Mouse (Mus musculus) liver, adult 2 months (tissue): Measurements from ENCODE around the gene Pithd1. TPM values are rescaled to one million over a fixed set of nuclear protein-coding genes. Genes with fewer than 3 reads are reported as not detected.
A peak's percentile ranks its signal among the peaks of the same experiment; 100 is the strongest.

Source experiments
- DNase-seq: peaks from one replicate; pipeline ENCODE4 v3.0.0-alpha.2; 2011; ENCODE audit warnings: low read depth, low spot score; ENCODE audit errors: extremely low read depth
- H3K27ac ChIP-seq: fragments of 200-500 bp; replicated peaks from 2 replicates; pipeline ENCODE4 v1.5.1; 2012; ENCODE audit warnings: low read depth, mild to moderate bottlenecking, control low read depth, inconsistent platforms, low read length; ENCODE audit not compliant: insufficient read depth
- H3K27me3 ChIP-seq: fragments of 200-500 bp; 2 replicates; pipeline ENCODE4 v1.6.1; 2012; ENCODE audit warnings: mild to moderate bottlenecking, moderate library complexity, low read length, inconsistent platforms; ENCODE audit not compliant: control insufficient read depth, insufficient read depth
- H3K36me3 ChIP-seq: fragments of 200-500 bp; 2 replicates; pipeline ENCODE4 v1.6.1; 2012; ENCODE audit warnings: low read length, inconsistent platforms; ENCODE audit not compliant: control insufficient read depth, insufficient read depth
- H3K4me1 ChIP-seq: fragments of 200-500 bp; 2 replicates; pipeline ENCODE4 v1.6.1; 2011; ENCODE audit warnings: low read length; ENCODE audit not compliant: control insufficient read depth, insufficient read depth
- H3K4me3 ChIP-seq: fragments of 200-500 bp; 2 replicates; pipeline ENCODE4 v1.5.1; 2011; ENCODE audit warnings: low read depth, mild to moderate bottlenecking, control low read depth, low read length, moderate library complexity; ENCODE audit not compliant: insufficient read depth
- H3K79me2 ChIP-seq: fragments of 200-500 bp; 2 replicates; pipeline ENCODE4 v1.6.1; 2012; ENCODE audit warnings: inconsistent platforms, mild to moderate bottlenecking, low read length, moderate library complexity; ENCODE audit not compliant: control insufficient read depth, insufficient read depth
- H3K9ac ChIP-seq: fragments of 200-500 bp; 2 replicates; pipeline ENCODE4 v1.6.1; 2012; ENCODE audit warnings: low read depth, mild to moderate bottlenecking, control low read depth, inconsistent platforms, low read length
- CTCF ChIP-seq: fragments of 200-500 bp; IDR thresholded peaks from 2 replicates; pipeline ENCODE4 v1.5.1; 2011; ENCODE audit warnings: low read depth, low read length, control low read depth
- POLR2A ChIP-seq: fragments of 200-500 bp; IDR thresholded peaks from 2 replicates; pipeline ENCODE4 v1.6.1; 2011; ENCODE audit warnings: low read length, control low read depth; ENCODE audit not compliant: insufficient read depth; ENCODE audit errors: extremely low read depth
- WGBS: fragments of 180-500 bp; shearing (Covaris S2); methylation state at CpG from one replicate; pipeline ENCODE4 v1.1.7; 2018; 5-methylcytosine and 5-hydroxymethylcytosine counted together
- polyA plus RNA-seq: library from polyadenylated mRNA; depleted of rRNA; stranded (reverse); fragments of >200 nt; gene quantifications from 2 replicates; pipeline ENCODE4 v1.2.3, GENCODE M21; 2012
- total RNA-seq: library from RNA; depleted of rRNA; stranded (reverse); fragments of >200 nt; gene quantifications from 2 replicates; pipeline ENCODE4 v1.2.3, GENCODE M21; 2014

Pithd1 gene
- total and polyA plus RNA-seq, 2 experiments, result 21.0 to 28.8 TPM

- H3K4me1 ChIP-seq, result peaks cover 6% of the 10 kb centered on the region
- H3K27me3 ChIP-seq, result no peaks in the 10 kb centered on the region
- TF ChIP-seq CTCF, result no peak
- peak; percentile 74; the same call in 1 of the 2 replicates for TF ChIP-seq POLR2A
- H3K4me3 ChIP-seq, result peak within 1 kb of the TSS; percentile 79
- H3K79me2 ChIP-seq, result peaks cover 8% of the 10 kb centered on the region
- peak within 1 kb of the TSS; percentile 90 for H3K9ac ChIP-seq
- peaks cover 21% of the 10 kb centered on the region for H3K36me3 ChIP-seq
- WGBS, result 2% methylated on average over 19 of the region's 19 CpGs
- H3K27ac ChIP-seq, result peak within 1 kb of the TSS; percentile 14; the same call in 1 of the 2 replicates
- peak; percentile 68 for DNase-seq
Measured at GRCm38 (mm10) chr4:135972556-135972906, 14.5 kb downstream of the Pithd1 start, which contains the start of gene Lypla2. Gene Lypla2 (minus strand): TSS chr4:135972626.

- TF ChIP-seq POLR2A, result no peak
- no peak for TF ChIP-seq CTCF
- H3K4me3 ChIP-seq, result peak overlapping the region; percentile 79
- peak overlapping the region; percentile 14; the same call in 1 of the 2 replicates for H3K27ac ChIP-seq
- H3K79me2 ChIP-seq, result peaks cover 8% of the 10 kb centered on the region
- DNase-seq, result no peak
- H3K9ac ChIP-seq, result peak overlapping the region; percentile 90
- H3K27me3 ChIP-seq, result no peaks in the 10 kb centered on the region
- H3K36me3 ChIP-seq, result peaks cover 18% of the 10 kb centered on the region
- peaks cover 6% of the 10 kb centered on the region for H3K4me1 ChIP-seq
- under 1% methylated on average over 35 of the region's 35 CpGs for WGBS
Measured at GRCm38 (mm10) chr4:135971805-135972555, 15.1 kb downstream of the Pithd1 start.

- WGBS, result 90% methylated on average over 11 of the region's 11 CpGs
- peaks cover 8% of the 10 kb centered on the region for H3K79me2 ChIP-seq
- no peak overlapping the region for H3K27ac ChIP-seq
- peaks cover 8% of the 10 kb centered on the region for H3K36me3 ChIP-seq
- H3K9ac ChIP-seq, result no peak overlapping the region
- peaks cover 6% of the 10 kb centered on the region for H3K4me1 ChIP-seq
- H3K27me3 ChIP-seq, result no peaks in the 10 kb centered on the region
- no peak for DNase-seq
- TF ChIP-seq CTCF (no peak), POLR2A (no peak)
- H3K4me3 ChIP-seq, result no peak overlapping the region
Measured at GRCm38 (mm10) chr4:135970585-135970984, 16.5 kb downstream of the Pithd1 start.

GRCm38 (mm10) chr4:135969070-135969750, 17.9 kb downstream of the Pithd1 start:
- H3K27ac ChIP-seq, result no peak overlapping the region
- peaks cover 8% of the 10 kb centered on the region for H3K4me1 ChIP-seq
- no peak overlapping the region for H3K9ac ChIP-seq
- DNase-seq, result no peak
- H3K36me3 ChIP-seq, result no peaks in the 10 kb centered on the region; the same call in 1 of the 2 replicates
- H3K27me3 ChIP-seq, result no peaks in the 10 kb centered on the region
- WGBS, result 75% methylated on average over 13 of the region's 13 CpGs
- H3K79me2 ChIP-seq, result peaks cover 8% of the 10 kb centered on the region
- H3K4me3 ChIP-seq, result no peak overlapping the region
- no peak for TF ChIP-seq POLR2A
- TF ChIP-seq CTCF, result no peak

- H3K9ac ChIP-seq, result no peak overlapping the region
- no peaks in the 10 kb centered on the region for H3K27me3 ChIP-seq
- peaks cover 8% of the 10 kb centered on the region for H3K4me1 ChIP-seq
- no peak for DNase-seq
- H3K4me3 ChIP-seq, result no peak overlapping the region
- peaks cover 8% of the 10 kb centered on the region for H3K79me2 ChIP-seq
- no peaks in the 10 kb centered on the region; the same call in 1 of the 2 replicates for H3K36me3 ChIP-seq
- WGBS, result 78% methylated on average over 19 of the region's 19 CpGs
- TF ChIP-seq CTCF, result no peak
- no peak for TF ChIP-seq POLR2A
- H3K27ac ChIP-seq, result no peak overlapping the region
Measured at GRCm38 (mm10) chr4:135968271-135968869, 18.7 kb downstream of the Pithd1 start.
